Mouse (Mus musculus) neutrophil, adult 83 days (primary cell): ENCODE measurements around the gene Gm9936. TPM values are rescaled to one million over a fixed set of nuclear protein-coding genes. Genes with fewer than 3 reads are reported as not detected.

Source experiments
- total RNA-seq, 2 experiments: library from RNA; stranded (reverse); gene quantifications; one replicate each; pipeline ENCODE4 v1.2.4; 2023

Gene Gm9936
- total RNA-seq = not detected

DNA sequence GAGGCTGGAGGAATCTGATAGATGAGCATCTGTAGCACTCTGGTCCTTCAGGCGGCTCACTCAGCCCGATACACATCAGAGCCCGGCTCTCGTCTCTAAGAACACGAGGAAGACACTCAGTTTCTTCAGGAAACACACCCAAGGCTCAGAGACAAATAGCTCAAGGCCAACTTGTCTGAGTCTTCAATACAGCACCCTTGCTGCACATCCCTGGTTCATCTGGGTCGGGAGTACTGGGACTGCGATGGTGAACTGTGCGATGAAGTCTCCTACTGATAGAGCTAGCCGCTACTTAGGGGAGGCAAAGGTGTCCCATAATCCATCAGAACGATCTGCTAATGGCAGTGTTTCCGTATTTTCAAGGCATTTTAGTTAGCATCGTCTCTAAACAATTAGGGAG lies at the start of gene Gm9936:
Gene Gm9936, minus strand, starts transcription at position 101 of the 400 bp plus-strand sequence.

DNA sequence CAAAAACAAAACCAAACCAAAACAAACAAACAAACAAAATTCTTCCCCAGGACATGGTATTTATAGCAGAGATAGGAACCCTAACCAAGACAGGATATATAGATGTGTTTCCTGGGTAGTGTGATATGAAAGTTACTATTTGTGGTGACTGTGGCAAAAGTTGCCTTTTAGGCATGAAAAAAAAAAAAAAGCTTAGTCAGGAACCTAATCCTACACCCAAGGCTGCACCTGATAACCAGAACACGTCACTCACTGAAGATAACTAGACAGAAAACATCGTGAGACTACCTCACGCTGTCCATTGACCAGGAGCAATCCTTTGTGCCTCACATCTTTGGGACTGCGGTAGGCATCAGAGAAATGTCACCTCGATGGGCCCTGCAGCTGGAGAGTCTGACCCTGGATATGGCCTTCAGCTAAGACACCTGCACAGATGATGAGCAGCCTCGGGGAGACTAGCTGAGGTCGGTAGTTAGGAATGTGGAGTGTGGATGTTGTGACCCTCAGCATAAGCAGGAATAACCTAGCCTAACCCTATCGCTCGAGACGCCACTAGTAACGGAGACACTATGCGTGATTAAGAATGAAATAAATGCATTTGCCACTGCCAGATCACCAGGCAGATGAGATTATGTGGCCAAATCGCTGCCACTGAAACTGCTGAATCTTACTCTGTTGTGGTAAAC lies 38.3 kb upstream of the Gm9936 start, which contains the start of gene Oasl2:
Gene Oasl2, plus strand, starts transcription at position 249 of the 686 bp plus-strand sequence.

DNA sequence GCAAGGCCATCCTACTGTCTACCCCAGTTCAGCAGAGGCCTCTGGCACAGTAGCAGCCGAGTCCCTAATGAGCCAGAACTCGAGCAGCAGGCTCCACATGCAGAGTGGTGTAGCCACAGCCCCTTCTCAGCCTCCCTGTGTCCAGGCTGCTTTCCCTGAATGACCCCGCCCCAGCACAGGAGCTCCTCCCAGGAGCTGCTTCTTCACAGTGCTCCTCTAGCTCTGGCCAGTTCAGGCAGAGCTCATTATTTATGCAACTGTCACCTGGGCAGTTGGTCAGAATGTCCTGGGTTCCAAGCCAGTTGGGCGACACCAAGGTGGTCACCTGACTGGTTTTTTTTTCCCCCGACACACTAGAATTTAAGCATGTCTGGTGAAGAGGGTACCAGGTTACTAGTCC lies 5.1 kb downstream of the Gm9936 start, which contains the start of gene 4930519G04Rik:
Gene 4930519G04Rik, plus strand, starts transcription at position 301 of the 400 bp plus-strand sequence.

DNA sequence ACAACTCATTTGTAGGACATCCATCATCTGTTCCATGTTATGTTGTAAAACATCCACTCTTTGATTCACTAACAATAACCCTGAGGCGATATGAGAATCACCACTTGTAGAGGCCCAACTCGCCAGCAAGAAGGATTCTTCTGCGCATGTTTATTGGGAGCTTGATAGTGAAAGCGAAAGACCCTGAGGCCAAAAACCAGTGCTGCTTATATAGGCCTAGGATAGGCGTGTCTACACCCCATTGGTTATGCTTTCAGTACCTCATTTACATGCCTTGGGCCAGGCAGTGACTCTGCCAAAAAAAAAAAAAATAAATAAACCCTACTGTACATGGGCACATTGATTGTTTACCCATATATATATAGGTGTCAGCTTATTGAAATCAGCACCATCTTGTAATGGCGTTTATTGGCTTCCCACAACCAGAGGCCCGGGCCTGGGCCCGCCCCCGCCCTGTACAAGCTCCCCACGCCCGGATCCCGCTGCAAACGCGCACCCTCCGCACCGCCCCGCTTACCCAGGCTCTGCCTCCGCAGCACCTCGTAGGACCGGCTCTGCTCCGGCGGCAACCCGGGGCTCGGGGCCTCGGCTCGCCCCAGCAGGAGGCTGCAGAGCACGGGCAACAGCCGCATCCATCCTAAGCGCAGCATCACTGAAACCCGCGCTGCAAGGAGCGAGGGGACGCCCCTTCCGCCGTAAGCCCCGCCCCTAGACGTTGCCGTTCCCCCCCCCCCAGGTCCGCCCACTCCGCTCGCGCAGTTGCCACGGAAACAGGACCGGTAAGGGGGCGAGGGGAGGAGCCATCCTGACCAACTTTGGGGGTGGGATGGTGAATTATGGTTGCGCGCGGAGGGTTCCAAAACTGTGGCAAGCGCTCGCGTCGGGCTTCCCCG lies 35.4 kb downstream of the Gm9936 start, which contains the start of gene 1500011B03Rik:
Gene 1500011B03Rik, minus strand, starts transcription at position 673 of the 893 bp plus-strand sequence.

Other genes with a start within 250 kb of the Gm9936 start
- gene Trpv4, start 200.3 kb downstream of the Gm9936 start, total RNA-seq = 1 to 10 TPM; 2.3 to 4.9 TPM
- gene Gltp, start 167.7 kb downstream of the Gm9936 start, total RNA-seq = 100 to 1,000 TPM in 1 of 2 experiments, 10 to 100 TPM in 1; 94.8 to 104 TPM
- gene Tchp, start 150.9 kb downstream of the Gm9936 start, total RNA-seq = 1 to 10 TPM; 4.9 to 5.7 TPM
- gene Ankrd13a, start 84.0 kb downstream of the Gm9936 start, total RNA-seq = 100 to 1,000 TPM; 235 to 237 TPM
- 100 to 1,000 TPM; 139 to 141 TPM for gene Git2, start 83.2 kb downstream of the Gm9936 start, total RNA-seq
- 10 to 100 TPM; 17.8 to 19.4 TPM for gene 1500011B03Rik, start 35.2 kb downstream of the Gm9936 start, total RNA-seq
- gene 4930519G04Rik, start 5.0 kb downstream of the Gm9936 start, total RNA-seq = under 1 TPM; 0.31 to 0.75 TPM
- gene Oasl2, start 38.3 kb upstream of the Gm9936 start, total RNA-seq = 10 to 100 TPM; 14.4 to 28.6 TPM
- 10 to 100 TPM in 1 of 2 experiments, 1 to 10 TPM in 1; 8.8 to 10.9 TPM for gene Oasl1, start 64.6 kb upstream of the Gm9936 start, total RNA-seq
- gene 2210016L21Rik, start 83.5 kb upstream of the Gm9936 start, total RNA-seq = 1 to 10 TPM; 8.9 to 10.0 TPM
- gene Hnf1a, start 112.4 kb upstream of the Gm9936 start, total RNA-seq = not detected
- 10 to 100 TPM; 46.1 to 51.7 TPM for gene Sppl3, start 152.5 kb upstream of the Gm9936 start, total RNA-seq
- not detected for gene Gm10401, start 239.6 kb upstream of the Gm9936 start, total RNA-seq